12 mouse cellular contexts compared by ENCODE assay signal in genomic region chr7:27375274-27375673, GRCm38 (mm10). TPM values are rescaled to one million over a fixed set of nuclear protein-coding genes. Genes with fewer than 3 reads are reported as not detected.
DNase-seq lines count a peak whose midpoint lies in the region; ATAC-seq lines count a peak whose summit lies in the region.
"Had no signal": no experiment of that assay in that cellular context is flagged by ENCODE, and none has a peak within 500 bp of the region (broad histone marks: within the 10 kb centered on the region; RNA-seq: fewer than 3 reads in every experiment).

No protein-coding gene starts in this region.

- peak overlapping the region; percentile 20 for H3K4me2 ChIP-seq in kidney, embryonic 16.5 days (replicated peaks; ENCODE audit: low read depth, low read length)
- H3K4me2 ChIP-seq: heart, embryonic 13.5 days; liver, embryonic 15.5 days had no signal

- ATAC-seq in kidney, embryonic 16.5 days (ENCODE audit: low FRiP score, low TSS enrichment) = no peak

- DNase-seq in kidney, adult 11 months = no peak
- peak; percentile 40 for DNase-seq in thymus, postnatal 4 days
- DNase-seq in thymus, postnatal 10 days (ENCODE audit: low spot score in 2 of 2) = no peak
- peak; percentile 60 to 83 for DNase-seq in left cerebral cortex, postnatal 25 days (ENCODE audit: low spot score in 2 of 2)
- DNase-seq in spleen, postnatal 4 days (ENCODE audit: low spot score in 2 of 2) = no peak
- no peak for DNase-seq in testis, postnatal 10 days (ENCODE audit: low spot score)
- no peak for DNase-seq in heart, adult 11 months
- DNase-seq: cerebellum, adult 8-10 months; thymus, postnatal 36 days had no signal

- no peak overlapping the region for H3K27ac ChIP-seq in kidney, embryonic 16.5 days (ENCODE audit: low read length)
- H3K27ac ChIP-seq: heart, embryonic 13.5 days; liver, embryonic 15.5 days had no signal

- intact Hi-C loops in left cerebral cortex, postnatal 25 days (cut with DNase I) = no loop called here

- H3K9ac ChIP-seq in kidney, embryonic 16.5 days (replicated peaks; ENCODE audit: low read length) = no peak overlapping the region
- H3K9ac ChIP-seq: heart, embryonic 13.5 days; liver, embryonic 15.5 days had no signal

- H3K9me3 ChIP-seq in kidney, embryonic 16.5 days (ENCODE audit: low read length) = peaks cover under 1% of the 10 kb centered on the region; the same call in 1 of the 2 replicates
- H3K9me3 ChIP-seq: heart, embryonic 13.5 days; liver, embryonic 15.5 days had no signal

- WGBS in kidney, embryonic 16.5 days = under 1% methylated on average over 22 of the region's 22 CpGs

- H3K36me3 ChIP-seq in kidney, embryonic 16.5 days (ENCODE audit: insufficient read depth, low read length) = no peaks in the 10 kb centered on the region
- H3K36me3 ChIP-seq: heart, embryonic 13.5 days; liver, embryonic 15.5 days had no signal

- H3K27me3 ChIP-seq in kidney, embryonic 16.5 days (ENCODE audit: insufficient read depth, low read length) = peaks cover 78% of the 10 kb centered on the region

- H3K4me3 ChIP-seq in kidney, embryonic 16.5 days (ENCODE audit: low read length) = peak overlapping the region; percentile 18; the same call in 1 of the 2 replicates
- H3K4me3 ChIP-seq: heart, embryonic 13.5 days; liver, embryonic 15.5 days had no signal

- H3K4me1 ChIP-seq in kidney, embryonic 16.5 days (ENCODE audit: insufficient read depth, low read length) = no peaks in the 10 kb centered on the region

RNA-seq across cellular contexts. Expression of gene Gm20479, which starts 18.1 kb away (rescaled TPM):
- polyA plus RNA-seq in kidney, embryonic 16.5 days (2015; fragmentation: Nextera tagmentation; extraction: Ambion mirVana) = 0.64 and 0.80 TPM in 2 replicates
- not detected for total RNA-seq in left cerebral cortex, postnatal 25 days (2021)

RNA-seq across cellular contexts. Expression of gene Shkbp1, which starts 19.5 kb away (rescaled TPM):
- 51.4 and 56.9 TPM in 2 replicates for polyA plus RNA-seq in kidney, embryonic 16.5 days (2015; fragmentation: Nextera tagmentation; extraction: Ambion mirVana)
- 10 to 100 TPM; 21.7 to 31.2 TPM for total RNA-seq in left cerebral cortex, postnatal 25 days (2021)

RNA-seq across cellular contexts. Expression of gene Ltbp4, which starts 37.8 kb away (rescaled TPM):
- polyA plus RNA-seq in kidney, embryonic 16.5 days (2015; fragmentation: Nextera tagmentation; extraction: Ambion mirVana) = 45.9 and 55.8 TPM in 2 replicates
- total RNA-seq in left cerebral cortex, postnatal 25 days (2021) = 10 to 100 TPM; 46.7 to 50.4 TPM

Comparison
In these comparisons a context has a peak if more than half of its experiments do, and no peak if none do; other contexts are left out.
1. DNase-seq: peak in thymus, postnatal 4 days (single experiment) and left cerebral cortex, postnatal 25 days (2 of 2); none in kidney, adult 11 months (single experiment), thymus, postnatal 10 days (0 of 2), spleen, postnatal 4 days (0 of 2), testis, postnatal 10 days (single experiment) and heart, adult 11 months (single experiment).